Mouse (Mus musculus): ENCODE results near the gene Prpsap1. TPM values are rescaled to one million over a fixed set of nuclear protein-coding genes. Genes with fewer than 3 reads are reported as not detected.

Prpsap1 gene
- polyA plus RNA-seq, 1 experiment from 2014 or later, result 181 TPM

DNA sequence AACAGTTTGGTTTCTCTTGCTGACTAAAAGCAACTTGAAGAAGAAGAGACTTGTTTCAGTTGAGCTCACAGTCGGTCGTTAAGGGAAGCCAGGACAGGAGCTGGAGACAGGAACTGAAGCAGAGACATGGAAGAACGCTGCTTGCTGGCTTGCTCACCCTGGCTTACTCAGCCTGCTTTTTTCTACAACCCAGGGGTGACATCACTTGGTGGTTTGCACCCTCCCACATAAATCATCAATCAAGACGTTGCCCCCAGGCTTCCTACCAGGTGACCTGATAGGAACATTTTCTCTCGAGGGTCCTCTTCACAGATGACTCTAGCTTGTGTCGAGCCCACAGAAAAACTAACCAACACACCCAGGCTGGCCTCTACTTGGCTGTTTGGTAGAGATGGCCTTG, 70.8 kb downstream of the Prpsap1 start:
- Histone ChIP-seq H3K4me1 (ENCODE audit: control insufficient read depth, insufficient read depth, low read depth, low read length) (no peaks in the 10 kb centered on the region), H3K9me3 (ENCODE audit: control insufficient read depth, low read length) (no peaks in the 10 kb centered on the region), H3K4me2 (ENCODE audit: low read length) (no peak overlapping the region), H3K27me3 (replicated peaks; ENCODE audit: control insufficient read depth, insufficient read depth, low read length) (no peaks in the 10 kb centered on the region), H3K36me3 (ENCODE audit: control insufficient read depth, insufficient read depth, low read length) (no peaks in the 10 kb centered on the region), H3K4me3 (ENCODE audit: low read length) (no peak overlapping the region), H3K9ac (ENCODE audit: low read depth, low read length) (no peak overlapping the region), H3K27ac (ENCODE audit: low read depth, low read length) (no peak overlapping the region)
- 82% methylated on average over 6 of the region's 6 CpGs for WGBS
- ATAC-seq, result no peak

DNA sequence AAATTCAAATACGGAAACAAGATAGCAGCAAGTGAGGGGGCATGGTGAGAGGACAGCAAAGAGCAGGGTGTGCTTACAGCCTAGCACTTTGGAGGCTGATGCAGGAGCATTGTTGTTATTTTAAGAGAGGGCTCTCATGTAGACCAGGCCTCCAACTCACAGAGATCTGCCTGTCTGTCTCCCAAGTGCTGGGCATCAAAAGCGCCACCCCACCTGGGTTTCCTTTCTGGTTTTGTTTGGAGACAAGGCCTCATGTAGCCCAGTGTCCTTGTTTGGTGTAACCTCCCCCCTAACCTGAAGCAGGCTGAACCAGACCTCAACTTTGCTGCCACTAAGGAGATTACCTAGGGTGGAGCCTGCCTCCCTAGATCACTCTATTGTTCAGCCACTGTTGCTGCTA, 71.4 kb downstream of the Prpsap1 start:
- H3K9ac ChIP-seq (ENCODE audit: low read depth, low read length), result no peak overlapping the region
- no peaks in the 10 kb centered on the region for H3K27me3 ChIP-seq (replicated peaks; ENCODE audit: control insufficient read depth, insufficient read depth, low read length)
- 71% methylated on average over 2 of the region's 2 CpGs for WGBS
- H3K4me3 ChIP-seq (ENCODE audit: low read length), result no peak overlapping the region
- no peak overlapping the region for H3K27ac ChIP-seq (ENCODE audit: low read depth, low read length)
- ATAC-seq, result no peak
- H3K4me1 ChIP-seq (ENCODE audit: control insufficient read depth, insufficient read depth, low read depth, low read length), result no peaks in the 10 kb centered on the region
- no peaks in the 10 kb centered on the region for H3K36me3 ChIP-seq (ENCODE audit: control insufficient read depth, insufficient read depth, low read length)
- H3K4me2 ChIP-seq (ENCODE audit: low read length), result no peak overlapping the region
- no peaks in the 10 kb centered on the region for H3K9me3 ChIP-seq (ENCODE audit: control insufficient read depth, low read length)

GRCm38 (mm10) chr11:116421102-116421501, 72.9 kb downstream of the Prpsap1 start:
- Histone ChIP-seq H3K4me3 (ENCODE audit: low read length) (no peak overlapping the region), H3K27ac (ENCODE audit: low read depth, low read length) (no peak overlapping the region)
- 76% methylated on average over 6 of the region's 6 CpGs for WGBS

More at GRCm38 (mm10) chr11:116421102-116421501, 72.9 kb downstream of the Prpsap1 start:
- Histone ChIP-seq H3K9me3 (ENCODE audit: control insufficient read depth, low read length) (no peaks in the 10 kb centered on the region), H3K36me3 (ENCODE audit: control insufficient read depth, insufficient read depth, low read length) (no peaks in the 10 kb centered on the region), H3K4me1 (ENCODE audit: control insufficient read depth, insufficient read depth, low read depth, low read length) (no peaks in the 10 kb centered on the region), H3K4me2 (ENCODE audit: low read length) (no peak overlapping the region), H3K27me3 (replicated peaks; ENCODE audit: control insufficient read depth, insufficient read depth, low read length) (no peaks in the 10 kb centered on the region), H3K9ac (ENCODE audit: low read depth, low read length) (no peak overlapping the region)
- no peak for ATAC-seq

Other genes with a start within 250 kb of the Prpsap1 start
- 61.8 and 62.4 TPM in 2 replicates for gene Srp68, start 220.0 kb downstream of the Prpsap1 start, polyA plus RNA-seq (2015; fragmentation: Nextera tagmentation; extraction: Ambion mirVana)
- gene Galr2, start 213.3 kb downstream of the Prpsap1 start, polyA plus RNA-seq (2015; fragmentation: Nextera tagmentation; extraction: Ambion mirVana), result 0.25 and 1.1 TPM in 2 replicates
- 122 and 127 TPM in 2 replicates for gene Exoc7, start 187.0 kb downstream of the Prpsap1 start, polyA plus RNA-seq (2015; fragmentation: Nextera tagmentation; extraction: Ambion mirVana)
- 13.2 and 16.2 TPM in 2 replicates for gene Foxj1, start 158.8 kb downstream of the Prpsap1 start, polyA plus RNA-seq (2015; fragmentation: Nextera tagmentation; extraction: Ambion mirVana)
- 27.8 and 28.5 TPM in 2 replicates for gene Rnf157, start 81.2 kb downstream of the Prpsap1 start, polyA plus RNA-seq (2015; fragmentation: Nextera tagmentation; extraction: Ambion mirVana)
- gene Ubald2, start 60.1 kb downstream of the Prpsap1 start, polyA plus RNA-seq (2015; fragmentation: Nextera tagmentation; extraction: Ambion mirVana), result 28.3 and 35.1 TPM in 2 replicates
- gene Qrich2, start 28.0 kb downstream of the Prpsap1 start, polyA plus RNA-seq (2015; fragmentation: Nextera tagmentation; extraction: Ambion mirVana), result 0.38 and 0.40 TPM in 2 replicates
- 10.7 and 13.9 TPM in 2 replicates for gene Sphk1, start 36.7 kb upstream of the Prpsap1 start, polyA plus RNA-seq (2015; fragmentation: Nextera tagmentation; extraction: Ambion mirVana)
- 16.4 and 16.6 TPM in 2 replicates for gene Ube2o, start 87.2 kb upstream of the Prpsap1 start, polyA plus RNA-seq (2015; fragmentation: Nextera tagmentation; extraction: Ambion mirVana)
- gene Aanat, start 92.2 kb upstream of the Prpsap1 start, polyA plus RNA-seq (2015; fragmentation: Nextera tagmentation; extraction: Ambion mirVana), result 0.51 and 0.55 TPM in 2 replicates
- gene Rhbdf2, start 132.8 kb upstream of the Prpsap1 start, polyA plus RNA-seq (2015; fragmentation: Nextera tagmentation; extraction: Ambion mirVana), result 1.7 and 2.1 TPM in 2 replicates
- gene Prcd, start 159.3 kb upstream of the Prpsap1 start, polyA plus RNA-seq (2015; fragmentation: Nextera tagmentation; extraction: Ambion mirVana), result 3.1 and 4.2 TPM in 2 replicates
- 34.4 and 37.4 TPM in 2 replicates for gene Cygb, start 160.1 kb upstream of the Prpsap1 start, polyA plus RNA-seq (2015; fragmentation: Nextera tagmentation; extraction: Ambion mirVana)